Mouse (Mus musculus): ENCODE data around the gene Trak1. TPM values are rescaled to one million over a fixed set of nuclear protein-coding genes. Genes with fewer than 3 reads are reported as not detected.
A peak's percentile ranks its signal among the peaks of the same experiment; 100 is the strongest.

The Trak1 gene
- polyA plus RNA-seq, 1 experiment = 103 TPM

DNA sequence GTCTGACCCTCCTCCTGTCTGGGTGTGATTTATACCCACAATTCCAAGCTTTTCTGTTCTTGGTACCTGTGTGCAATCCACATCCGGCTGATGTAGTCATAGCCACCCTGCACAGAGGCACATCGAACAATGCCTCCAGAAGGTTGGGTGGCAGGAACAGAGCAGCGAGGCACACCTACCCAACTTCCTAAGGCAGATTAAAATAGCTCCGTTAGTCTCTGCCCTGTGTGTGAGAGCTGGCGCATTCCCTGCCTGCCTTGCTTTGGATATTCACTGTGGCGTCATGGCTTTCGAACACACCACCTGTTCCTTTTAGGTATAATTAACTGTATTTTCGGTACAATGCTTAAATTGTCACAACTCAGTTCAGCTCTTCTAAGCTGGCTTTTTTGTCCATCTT lies 103.3 kb downstream of the Trak1 start:
- whole genome bisulfite sequencing = 30% methylated on average over 8 of the region's 8 CpGs
- H3K27ac ChIP-seq (ENCODE audit: insufficient read depth, low read length) = 0 out of 2 replicates have a peak overlapping the region, but pooled peaks have one; percentile 1
- H3K4me3 ChIP-seq (replicated peaks; ENCODE audit: insufficient read depth, low read depth, low read length) = no peak overlapping the region
- no peak for DNase-seq
- TF ChIP-seq POLR2A (IDR thresholded peaks at IDR 0.05; ENCODE audit: borderline replicate concordance, insufficient read depth, low read length) = no peak
- no peak for TF ChIP-seq CTCF (IDR thresholded peaks at IDR 0.05; ENCODE audit: borderline replicate concordance, insufficient read depth, low read depth, low read length)
- peaks cover 68% of the 10 kb centered on the region for H3K4me1 ChIP-seq (ENCODE audit: control insufficient read depth, insufficient read depth, low read length)
- H3K27me3 ChIP-seq (ENCODE audit: control insufficient read depth, insufficient read depth, low read length) = no peaks in the 10 kb centered on the region

DNA sequence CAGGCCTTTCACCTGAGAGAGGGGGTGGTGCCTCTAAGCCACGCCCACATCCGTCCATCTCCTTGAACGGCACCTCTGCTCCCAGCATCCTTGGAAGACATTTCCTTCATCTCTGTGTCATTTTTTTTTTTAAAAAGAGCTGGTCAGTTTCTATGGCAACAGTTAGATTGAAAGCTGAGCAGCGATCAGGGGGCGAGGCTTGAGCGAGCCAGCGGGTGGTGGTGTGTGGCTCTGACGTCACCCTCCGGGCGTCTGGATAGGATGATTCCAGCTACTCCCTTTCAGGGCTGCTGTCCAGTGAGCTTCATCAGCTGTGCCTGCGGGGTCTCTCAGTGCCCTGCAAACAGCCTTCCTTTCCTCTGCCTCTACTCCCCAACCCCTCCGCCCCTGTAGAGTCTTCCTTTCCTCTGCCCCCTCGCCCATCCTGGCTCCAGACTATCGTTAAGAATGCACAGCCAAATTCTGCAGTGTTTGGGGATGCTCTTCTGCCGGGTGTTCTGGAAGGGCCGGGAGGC lies 105.9 kb downstream of the Trak1 start:
- Histone ChIP-seq H3K4me1 (ENCODE audit: control insufficient read depth, insufficient read depth, low read length) (peaks cover 50% of the 10 kb centered on the region), H3K4me3 (replicated peaks; ENCODE audit: insufficient read depth, low read depth, low read length) (peak overlapping the region; percentile 53), H3K27me3 (ENCODE audit: control insufficient read depth, insufficient read depth, low read length) (no peaks in the 10 kb centered on the region), H3K27ac (ENCODE audit: insufficient read depth, low read length) (peak overlapping the region; percentile 30; the same call in 1 of the 2 replicates)
- no peak for TF ChIP-seq CTCF (IDR thresholded peaks at IDR 0.05; ENCODE audit: borderline replicate concordance, insufficient read depth, low read depth, low read length)
- 0 out of 2 replicates have a peak, but pooled peaks have one; percentile 14 for TF ChIP-seq POLR2A (IDR thresholded peaks at IDR 0.05; ENCODE audit: borderline replicate concordance, insufficient read depth, low read length)
- 3% methylated on average over 16 of the region's 16 CpGs for WGBS
- DNase-seq = peak; percentile 85 to 88

DNA sequence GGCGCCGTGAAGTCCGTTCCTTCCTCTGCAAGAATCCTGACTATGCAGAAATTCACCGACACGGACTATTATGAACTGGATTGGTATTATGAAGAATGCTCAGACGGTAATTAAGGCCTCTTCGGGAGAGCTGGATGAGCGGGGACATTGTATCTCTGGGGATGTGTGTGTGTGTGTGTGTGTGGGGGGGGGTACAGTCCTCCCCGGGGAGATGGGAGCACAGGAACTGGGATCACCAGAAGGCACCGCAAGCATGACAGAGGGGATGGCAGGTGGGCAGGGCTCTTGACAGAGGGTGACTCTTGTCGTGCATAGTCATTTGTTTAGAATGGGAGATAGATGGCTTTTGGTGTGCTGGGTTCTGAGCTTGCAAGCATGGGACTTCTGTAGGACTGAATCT lies 106.4 kb downstream of the Trak1 start:
- peak in 1 of 2 experiments; percentile 36 for DNase-seq
- peak overlapping the region; percentile 30; the same call in 1 of the 2 replicates for H3K27ac ChIP-seq (ENCODE audit: insufficient read depth, low read length)
- WGBS = 10% methylated on average over 11 of the region's 11 CpGs

DNA sequence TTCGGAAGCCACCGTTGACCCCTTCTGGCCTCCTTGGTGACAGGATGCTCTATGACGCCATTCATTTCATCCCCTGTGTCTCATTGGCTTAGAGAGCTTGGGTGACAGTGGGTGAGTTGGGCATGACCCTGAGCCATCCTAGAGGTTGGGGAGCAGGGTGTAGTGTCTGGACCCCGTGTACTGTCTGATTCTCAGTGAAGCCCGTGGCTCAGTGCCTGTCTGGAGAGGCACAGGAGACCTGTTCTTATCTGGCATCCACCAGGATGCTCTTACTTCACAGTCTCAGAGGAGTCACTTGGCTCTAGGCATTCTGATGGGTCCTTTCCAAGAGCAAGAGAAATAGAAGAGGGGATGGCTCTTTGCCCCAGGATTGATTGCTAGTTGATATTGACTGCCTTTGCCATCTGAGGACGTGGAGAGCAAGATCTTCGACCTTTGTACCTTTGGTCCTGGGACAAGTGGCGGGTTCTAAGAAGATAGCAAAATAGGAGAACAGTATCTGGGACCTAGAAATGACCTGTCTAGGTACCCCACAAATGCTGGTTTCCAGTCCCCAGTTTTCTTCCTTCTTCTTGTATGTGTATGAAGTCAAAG lies 107.9 kb downstream of the Trak1 start:
- no peak for TF ChIP-seq POLR2A (IDR thresholded peaks at IDR 0.05; ENCODE audit: borderline replicate concordance, insufficient read depth, low read length)
- TF ChIP-seq CTCF (IDR thresholded peaks at IDR 0.05; ENCODE audit: borderline replicate concordance, insufficient read depth, low read depth, low read length) = no peak
- H3K27me3 ChIP-seq (ENCODE audit: control insufficient read depth, insufficient read depth, low read length) = no peaks in the 10 kb centered on the region

More for the DNA sequence above, 106.4 kb downstream of the Trak1 start:
- TF ChIP-seq POLR2A (IDR thresholded peaks at IDR 0.05; ENCODE audit: borderline replicate concordance, insufficient read depth, low read length) (no peak), CTCF (IDR thresholded peaks at IDR 0.05; ENCODE audit: borderline replicate concordance, insufficient read depth, low read depth, low read length) (no peak)
- H3K27me3 ChIP-seq (ENCODE audit: control insufficient read depth, insufficient read depth, low read length) = no peaks in the 10 kb centered on the region
- peak overlapping the region; percentile 53 for H3K4me3 ChIP-seq (replicated peaks; ENCODE audit: insufficient read depth, low read depth, low read length)
- peaks cover 46% of the 10 kb centered on the region for H3K4me1 ChIP-seq (ENCODE audit: control insufficient read depth, insufficient read depth, low read length)

DNA sequence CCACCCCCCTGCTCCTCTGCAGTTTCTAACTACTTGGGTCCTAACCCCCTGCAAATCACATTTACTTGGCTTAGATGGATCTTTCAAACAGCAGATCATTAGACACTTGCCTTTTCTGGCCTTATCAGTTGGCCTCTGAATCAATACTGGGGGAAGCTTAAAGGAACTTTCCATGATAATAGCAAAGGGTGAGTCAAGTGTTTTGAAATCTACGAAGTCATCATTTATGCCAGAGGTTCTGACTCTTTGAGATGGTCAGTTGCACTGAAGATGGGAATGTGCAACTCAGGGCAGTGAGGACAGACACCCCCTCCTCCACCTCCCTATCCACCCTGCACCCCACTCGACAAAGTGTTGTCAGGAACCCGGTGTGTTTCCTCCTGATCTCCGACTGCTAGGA lies 108.5 kb downstream of the Trak1 start:
- no peak for DNase-seq
- Histone ChIP-seq H3K4me3 (replicated peaks; ENCODE audit: insufficient read depth, low read depth, low read length) (no peak overlapping the region), H3K27me3 (ENCODE audit: control insufficient read depth, insufficient read depth, low read length) (no peaks in the 10 kb centered on the region), H3K4me1 (ENCODE audit: control insufficient read depth, insufficient read depth, low read length) (peaks cover 26% of the 10 kb centered on the region), H3K27ac (ENCODE audit: insufficient read depth, low read length) (no peak overlapping the region)
- TF ChIP-seq CTCF (IDR thresholded peaks at IDR 0.05; ENCODE audit: borderline replicate concordance, insufficient read depth, low read depth, low read length) (no peak), POLR2A (IDR thresholded peaks at IDR 0.05; ENCODE audit: borderline replicate concordance, insufficient read depth, low read length) (no peak)
- 95% methylated on average over 4 of the region's 4 CpGs for WGBS

More for the DNA sequence above, 107.9 kb downstream of the Trak1 start:
- no peak for DNase-seq
- H3K4me3 ChIP-seq (replicated peaks; ENCODE audit: insufficient read depth, low read depth, low read length) = no peak overlapping the region
- 86% methylated on average over 8 of the region's 8 CpGs for WGBS
- H3K4me1 ChIP-seq (ENCODE audit: control insufficient read depth, insufficient read depth, low read length) = peaks cover 33% of the 10 kb centered on the region
- no peak overlapping the region for H3K27ac ChIP-seq (ENCODE audit: insufficient read depth, low read length)

DNA sequence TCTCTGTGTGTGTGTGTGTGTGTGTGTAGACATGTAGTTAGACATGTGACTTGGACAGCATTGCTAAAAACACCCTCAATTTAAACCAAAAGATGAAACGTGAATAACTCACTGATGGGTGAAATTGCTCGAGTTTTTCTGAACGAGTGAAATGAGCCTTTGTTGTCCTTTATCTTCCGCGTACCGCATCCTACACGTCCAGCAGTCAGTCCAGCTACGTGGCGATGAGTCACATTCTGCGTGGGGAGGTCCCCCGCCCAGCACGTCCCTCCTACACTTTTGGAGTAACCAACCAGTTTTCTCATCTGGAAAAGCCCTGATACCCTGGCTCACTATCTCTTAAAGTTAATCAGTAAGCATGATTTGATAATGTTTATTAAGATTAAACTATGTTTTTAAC lies 116.9 kb downstream of the Trak1 start:
- Histone ChIP-seq H3K4me3 (replicated peaks; ENCODE audit: insufficient read depth, low read depth, low read length) (no peak overlapping the region), H3K27me3 (ENCODE audit: control insufficient read depth, insufficient read depth, low read length) (no peaks in the 10 kb centered on the region), H3K27ac (ENCODE audit: insufficient read depth, low read length) (no peak overlapping the region), H3K4me1 (ENCODE audit: control insufficient read depth, insufficient read depth, low read length) (peaks cover 27% of the 10 kb centered on the region)
- DNase-seq = no peak
- TF ChIP-seq CTCF (IDR thresholded peaks at IDR 0.05; ENCODE audit: borderline replicate concordance, insufficient read depth, low read depth, low read length) (no peak), POLR2A (IDR thresholded peaks at IDR 0.05; ENCODE audit: borderline replicate concordance, insufficient read depth, low read length) (no peak)
- WGBS = 81% methylated on average over 12 of the region's 12 CpGs

DNA sequence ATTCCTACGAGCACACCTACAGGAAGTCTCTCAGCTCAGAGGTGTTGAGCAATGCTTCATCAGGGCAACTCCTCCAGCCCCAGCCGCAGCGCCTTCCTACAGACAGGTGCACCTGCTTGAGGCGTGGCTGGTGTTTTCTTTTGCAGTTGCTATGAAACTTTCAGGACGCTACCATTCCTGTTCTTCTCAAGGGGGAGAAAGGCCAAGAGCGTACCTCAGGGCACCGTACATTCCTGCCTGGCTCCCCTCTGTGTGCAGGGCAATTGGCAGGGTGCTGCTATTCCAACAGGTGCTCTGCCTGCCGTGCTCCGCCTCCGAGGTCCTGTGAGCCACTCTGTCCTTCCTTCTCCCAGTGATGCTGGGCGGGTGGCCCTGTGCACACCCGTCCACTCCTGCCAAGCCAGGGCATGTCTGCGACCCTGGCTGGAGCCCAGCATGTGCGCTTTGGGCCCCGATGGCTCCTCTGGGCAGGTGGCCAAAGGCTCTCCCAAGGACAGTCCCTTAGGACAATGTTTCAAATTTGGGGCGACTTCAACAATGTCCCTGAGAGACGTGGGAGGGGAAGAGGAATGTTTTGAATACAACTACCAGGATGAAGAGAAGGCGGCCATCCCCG lies 118.4 kb downstream of the Trak1 start:
- H3K4me3 ChIP-seq (replicated peaks; ENCODE audit: insufficient read depth, low read depth, low read length) = no peak overlapping the region
- peak; percentile 72 to 75 for DNase-seq
- H3K27ac ChIP-seq (ENCODE audit: insufficient read depth, low read length) = no peak overlapping the region
- peaks cover 30% of the 10 kb centered on the region for H3K4me1 ChIP-seq (ENCODE audit: control insufficient read depth, insufficient read depth, low read length)
- TF ChIP-seq CTCF (IDR thresholded peaks at IDR 0.05; ENCODE audit: borderline replicate concordance, insufficient read depth, low read depth, low read length) (no peak), POLR2A (IDR thresholded peaks at IDR 0.05; ENCODE audit: borderline replicate concordance, insufficient read depth, low read length) (no peak)
- 6% methylated on average over 19 of the region's 19 CpGs for WGBS
- H3K27me3 ChIP-seq (ENCODE audit: control insufficient read depth, insufficient read depth, low read length) = no peaks in the 10 kb centered on the region

DNA sequence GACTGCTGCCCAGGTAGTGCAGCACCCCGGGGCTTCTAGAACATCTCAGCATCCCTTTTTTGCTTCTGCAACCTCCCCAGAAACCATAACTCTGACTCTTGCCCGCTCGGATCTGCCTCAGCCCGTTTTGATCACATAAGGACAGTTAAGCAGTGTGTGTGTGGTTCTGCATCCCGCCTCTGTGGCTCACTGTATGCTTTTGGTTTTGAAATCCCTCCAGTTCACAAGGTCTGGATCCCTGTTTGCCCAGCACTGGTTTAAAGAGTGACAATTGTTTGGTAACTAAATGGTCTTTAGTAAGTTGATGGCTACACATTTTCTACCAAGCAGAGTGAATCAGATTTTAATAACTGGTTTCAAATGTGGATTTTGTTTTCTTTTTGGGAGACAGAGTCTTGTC lies 119.2 kb downstream of the Trak1 start:
- DNase-seq = no peak
- Histone ChIP-seq H3K4me3 (replicated peaks; ENCODE audit: insufficient read depth, low read depth, low read length) (no peak overlapping the region), H3K4me1 (ENCODE audit: control insufficient read depth, insufficient read depth, low read length) (peaks cover 31% of the 10 kb centered on the region), H3K27ac (ENCODE audit: insufficient read depth, low read length) (peak overlapping the region; percentile 31; the same call in 1 of the 2 replicates), H3K27me3 (ENCODE audit: control insufficient read depth, insufficient read depth, low read length) (no peaks in the 10 kb centered on the region)
- TF ChIP-seq CTCF (IDR thresholded peaks at IDR 0.05; ENCODE audit: borderline replicate concordance, insufficient read depth, low read depth, low read length) = no peak
- TF ChIP-seq POLR2A (IDR thresholded peaks at IDR 0.05; ENCODE audit: borderline replicate concordance, insufficient read depth, low read length) = no peak
- WGBS = 29% methylated on average over 5 of the region's 5 CpGs

Measured in cerebellum, adult 2 months (tissue).